Mouse (Mus musculus) cerebellum, adult 2 months (tissue): ENCODE results near the gene Foxo3. TPM values are rescaled to one million over a fixed set of nuclear protein-coding genes. Genes with fewer than 3 reads are reported as not detected.

Experiments used
- DNase-seq, 2 experiments: peaks; one replicate each; pipeline ENCODE4 v3.0.0; 2021
- H3K27ac ChIP-seq: fragments of 200-500 bp; 2 replicates; pipeline ENCODE4 v1.5.1; 2012; ENCODE audit warnings: low read length, control low read depth, inconsistent platforms; ENCODE audit not compliant: insufficient read depth
- H3K27me3 ChIP-seq: fragments of 200-500 bp; 2 replicates; pipeline ENCODE4 v1.6.1; 2012; ENCODE audit warnings: inconsistent platforms, mild to moderate bottlenecking, low read length, moderate library complexity; ENCODE audit not compliant: control insufficient read depth, insufficient read depth
- H3K4me1 ChIP-seq: fragments of 200-500 bp; 2 replicates; pipeline ENCODE4 v1.6.1; 2011; ENCODE audit warnings: low read length; ENCODE audit not compliant: control insufficient read depth, insufficient read depth
- H3K4me3 ChIP-seq: fragments of 200-500 bp; replicated peaks from 2 replicates; pipeline ENCODE3; 2011; ENCODE audit warnings: mild to moderate bottlenecking, low read depth, low read length, control low read depth; ENCODE audit not compliant: insufficient read depth
- CTCF ChIP-seq: fragments of 200-500 bp; IDR thresholded peaks from 2 replicates; pipeline ENCODE4 v1.5.1; 2011; ENCODE audit warnings: low read depth, mild to moderate bottlenecking, control low read depth, low read length, moderate library complexity, borderline replicate concordance; ENCODE audit not compliant: insufficient read depth
- POLR2A ChIP-seq: fragments of 200-500 bp; IDR thresholded peaks from 2 replicates; pipeline ENCODE4 v1.6.1; 2011; ENCODE audit warnings: low read length, control low read depth, borderline replicate concordance; ENCODE audit not compliant: insufficient read depth
- WGBS: fragments of 180-500 bp; shearing (Covaris S2); methylation state at CpG from one replicate; pipeline ENCODE4 v1.1.7; 2018; 5-methylcytosine and 5-hydroxymethylcytosine counted together
- polyA plus RNA-seq: library from polyadenylated mRNA; depleted of rRNA; stranded (reverse); fragments of >200 nt; gene quantifications from 2 replicates; pipeline ENCODE4 v1.2.3, GENCODE M21; 2012

The Foxo3 gene
- polyA plus RNA-seq, 1 experiment, result 50.5 TPM

DNA sequence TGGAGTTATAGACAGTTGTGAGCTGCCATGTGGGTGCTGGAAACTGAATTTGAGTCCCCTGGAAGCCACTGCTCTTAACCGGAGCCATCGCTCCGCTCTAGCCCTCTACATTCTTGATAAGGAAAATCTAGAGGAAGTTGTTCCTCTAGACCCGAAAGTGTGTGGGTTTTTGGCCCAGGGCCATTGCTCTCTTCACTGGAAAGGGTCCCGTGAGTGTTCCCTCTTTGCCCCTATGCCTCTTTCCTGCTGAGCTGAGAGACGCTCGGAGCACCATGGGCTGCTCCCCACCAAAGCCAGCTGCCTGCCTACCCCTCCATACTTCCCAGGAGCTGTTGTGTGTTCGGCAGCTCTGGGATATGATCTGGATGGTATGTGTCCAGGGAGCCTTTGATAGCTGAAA is 96.2 kb downstream of the Foxo3 start:
- Histone ChIP-seq H3K27ac (no peak overlapping the region), H3K4me1 (peaks cover 21% of the 10 kb centered on the region), H3K4me3 (no peak overlapping the region), H3K27me3 (no peaks in the 10 kb centered on the region)
- 73% methylated on average over 8 of the region's 8 CpGs for WGBS
- DNase-seq, result no peak
- TF ChIP-seq CTCF, result no peak
- no peak for TF ChIP-seq POLR2A

GRCm38 (mm10) chr10:42178751-42179150 is 97.8 kb downstream of the Foxo3 start:
- Histone ChIP-seq H3K4me3 (no peak overlapping the region), H3K4me1 (peaks cover 10% of the 10 kb centered on the region), H3K27ac (no peak overlapping the region), H3K27me3 (no peaks in the 10 kb centered on the region)
- no peak for DNase-seq
- TF ChIP-seq POLR2A (no peak), CTCF (no peak)
- WGBS, result 92% methylated on average over 11 of the region's 11 CpGs

DNA sequence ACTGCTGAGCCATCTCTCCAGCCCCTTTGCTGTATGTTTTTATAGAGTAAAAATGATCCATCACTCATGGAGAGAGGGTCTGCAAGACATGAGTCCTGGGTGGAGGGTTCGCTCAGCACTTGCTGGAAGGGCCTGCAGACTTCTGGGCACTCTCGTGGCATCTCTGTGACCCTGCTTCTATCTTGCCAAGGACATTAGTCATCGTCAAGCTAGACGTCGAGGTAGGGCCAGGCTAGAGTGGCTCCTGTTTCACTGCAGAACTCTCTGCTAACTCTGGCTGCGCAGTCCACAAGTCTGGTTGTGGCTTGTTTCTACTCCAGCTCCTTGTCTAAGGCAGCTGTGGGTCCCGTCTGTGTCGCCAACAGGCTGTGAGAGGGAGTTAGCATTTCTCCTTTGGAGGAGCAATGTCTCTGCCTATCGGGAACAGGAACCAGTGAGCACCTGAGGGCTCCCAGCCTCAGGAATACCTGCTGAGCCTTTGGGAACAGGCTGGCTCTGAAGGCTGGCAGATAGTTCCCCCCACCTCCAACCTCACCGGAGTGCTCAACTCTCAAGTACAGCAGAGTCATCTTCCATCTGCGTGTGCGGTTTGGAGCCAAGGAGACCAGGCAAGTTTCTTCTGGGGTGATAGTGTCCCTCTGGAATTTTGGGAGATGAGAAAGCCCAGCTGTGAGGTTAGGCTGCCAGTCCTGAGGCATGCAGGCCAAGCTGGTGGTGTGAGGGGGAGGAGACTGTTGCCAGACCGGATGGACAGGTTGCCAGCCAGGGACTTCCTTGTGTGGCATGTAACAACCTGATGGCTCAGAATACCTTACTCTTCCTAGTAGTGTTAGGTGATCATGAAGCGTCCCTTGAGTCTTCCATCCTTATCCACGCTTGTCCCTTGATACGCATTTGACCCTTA is 98.5 kb downstream of the Foxo3 start:
- TF ChIP-seq POLR2A (no peak), CTCF (no peak)
- H3K27ac ChIP-seq, result no peak overlapping the region
- no peaks in the 10 kb centered on the region for H3K27me3 ChIP-seq
- no peak overlapping the region for H3K4me3 ChIP-seq
- 61% methylated on average over 16 of the region's 16 CpGs for WGBS
- no peak for DNase-seq
- peaks cover 8% of the 10 kb centered on the region for H3K4me1 ChIP-seq

GRCm38 (mm10) chr10:42174283-42174682 is 102.3 kb downstream of the Foxo3 start:
- Histone ChIP-seq H3K27ac (no peak overlapping the region), H3K27me3 (no peaks in the 10 kb centered on the region), H3K4me3 (no peak overlapping the region), H3K4me1 (peaks cover 7% of the 10 kb centered on the region; the same call in 1 of the 2 replicates)
- no peak for TF ChIP-seq CTCF
- no peak for TF ChIP-seq POLR2A
- WGBS, result 67% methylated on average over 5 of the region's 5 CpGs
- DNase-seq, result no peak

DNA sequence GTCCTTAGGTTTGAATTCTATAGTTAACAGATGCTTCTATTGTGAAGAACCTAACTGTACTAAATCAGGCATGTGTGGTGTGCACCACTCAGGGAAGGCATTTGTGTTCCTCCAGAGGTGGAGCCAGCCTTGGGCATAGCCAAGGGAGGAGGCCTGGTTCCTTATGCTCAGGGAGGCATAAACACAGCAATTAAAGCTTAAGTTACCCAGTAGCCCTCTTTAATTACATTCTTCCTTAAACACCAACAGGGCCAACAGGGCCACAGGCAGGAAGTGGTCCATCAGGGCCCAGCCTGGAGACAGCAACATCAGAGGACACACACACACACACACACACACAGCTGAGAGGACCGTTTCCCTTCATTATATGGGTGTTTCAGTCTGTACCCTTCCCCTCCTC is 102.7 kb downstream of the Foxo3 start:
- TF ChIP-seq CTCF, result no peak
- TF ChIP-seq POLR2A, result no peak
- DNase-seq, result no peak
- Histone ChIP-seq H3K27ac (no peak overlapping the region), H3K4me1 (peaks cover 7% of the 10 kb centered on the region; the same call in 1 of the 2 replicates), H3K27me3 (no peaks in the 10 kb centered on the region), H3K4me3 (no peak overlapping the region)
- WGBS, result 77% methylated on average over 1 of the region's 1 CpGs

DNA sequence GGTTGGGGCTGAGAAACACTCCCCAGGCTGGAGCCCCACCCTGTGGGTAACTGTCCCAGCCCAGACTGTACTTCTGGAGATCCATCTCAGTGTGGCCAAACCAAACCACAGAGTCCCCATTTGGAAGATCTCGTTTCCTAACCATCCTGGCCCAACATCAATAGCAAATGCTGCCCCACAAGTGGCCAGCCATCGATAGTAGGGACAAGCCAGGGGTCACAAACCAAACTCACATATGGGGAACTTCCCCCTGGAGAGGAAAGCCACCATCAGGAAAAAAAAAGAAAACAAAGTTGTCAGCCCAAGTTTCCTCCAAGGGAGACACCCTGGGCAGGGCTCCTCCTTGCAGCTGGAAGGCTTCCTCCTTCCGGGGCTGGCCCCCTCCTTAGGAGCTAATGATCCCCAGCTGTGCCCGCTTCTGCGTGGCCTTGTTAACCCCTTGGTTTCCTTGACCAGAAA is 105.6 kb downstream of the Foxo3 start:
- no peak for TF ChIP-seq POLR2A
- Histone ChIP-seq H3K27me3 (no peaks in the 10 kb centered on the region), H3K4me3 (no peak overlapping the region), H3K27ac (no peak overlapping the region), H3K4me1 (no peaks in the 10 kb centered on the region; the same call in 1 of the 2 replicates)
- WGBS, result 29% methylated on average over 5 of the region's 5 CpGs
- DNase-seq, result no peak

GRCm38 (mm10) chr10:42170201-42170600 is 106.4 kb downstream of the Foxo3 start:
- 92% methylated on average over 5 of the region's 5 CpGs for WGBS
- Histone ChIP-seq H3K27me3 (no peaks in the 10 kb centered on the region), H3K4me1 (no peaks in the 10 kb centered on the region; the same call in 1 of the 2 replicates), H3K4me3 (no peak overlapping the region), H3K27ac (no peak overlapping the region)
- no peak for DNase-seq
- TF ChIP-seq CTCF (no peak), POLR2A (no peak)

GRCm38 (mm10) chr10:42154727-42155126 is 121.8 kb downstream of the Foxo3 start:
- H3K4me3 ChIP-seq, result no peak overlapping the region
- no peak for DNase-seq
- H3K27me3 ChIP-seq, result no peaks in the 10 kb centered on the region; the same call in 1 of the 2 replicates
- no peaks in the 10 kb centered on the region; the same call in 1 of the 2 replicates for H3K4me1 ChIP-seq
- no peak for TF ChIP-seq POLR2A
- no peak for TF ChIP-seq CTCF
- no peak overlapping the region for H3K27ac ChIP-seq
- WGBS, result 85% methylated on average over 2 of the region's 2 CpGs
